Mouse (Mus musculus) limb, embryonic 15.5 days (tissue): ENCODE results near the gene Fbln5. TPM values are rescaled to one million over a fixed set of nuclear protein-coding genes. Genes with fewer than 3 reads are reported as not detected.

Source experiments
- ATAC-seq: fragments of 200-750 bp; cut with Nextera tagmentation; 2 replicates; pipeline ENCODE4 v1.8.0; 2017; ENCODE audit warnings: low read depth, moderate TSS enrichment; ENCODE audit not compliant: insufficient number of reproducible peaks, low FRiP score, low TSS enrichment
- H3K27ac ChIP-seq: fragments of 300-500 bp; sonication (generic); 2 replicates; pipeline ENCODE4 v1.5.1; 2015; ENCODE audit warnings: moderate library complexity, mild to moderate bottlenecking, inconsistent platforms
- H3K27me3 ChIP-seq: fragments of 300-500 bp; sonication (generic); 2 replicates; pipeline ENCODE4 v1.6.1; 2015; ENCODE audit warnings: inconsistent platforms
- H3K36me3 ChIP-seq: fragments of 300-500 bp; sonication (generic); 2 replicates; pipeline ENCODE4 v1.6.1; 2015; ENCODE audit warnings: inconsistent platforms
- H3K4me1 ChIP-seq: fragments of 300-500 bp; sonication (generic); 2 replicates; pipeline ENCODE4 v1.6.1; 2015; ENCODE audit warnings: inconsistent platforms
- H3K4me2 ChIP-seq: fragments of 300-500 bp; sonication (generic); 2 replicates; pipeline ENCODE4 v1.6.1; 2015; ENCODE audit warnings: mild to moderate bottlenecking, inconsistent platforms
- H3K4me3 ChIP-seq: fragments of 300-500 bp; sonication (generic); 2 replicates; pipeline ENCODE4 v1.5.1; 2015; ENCODE audit warnings: mild to moderate bottlenecking, inconsistent platforms
- H3K9ac ChIP-seq: fragments of 300-500 bp; sonication (generic); 2 replicates; pipeline ENCODE4 v1.6.1; 2015; ENCODE audit warnings: inconsistent platforms
- H3K9me3 ChIP-seq: fragments of 300-500 bp; sonication (generic); 2 replicates; pipeline ENCODE4 v1.6.1; 2016; ENCODE audit warnings: inconsistent platforms
- WGBS: fragments of 180-500 bp; shearing (Covaris S2); methylation state at CpG from one replicate; pipeline ENCODE4 v1.1.7; 2015; 5-methylcytosine and 5-hydroxymethylcytosine counted together
- polyA plus RNA-seq: library from polyadenylated mRNA; unstranded; fragments of >200 nt; fragmentation: Nextera tagmentation; extraction: Ambion mirVana; gene quantifications from 2 replicates; pipeline ENCODE4 v1.2.1, GENCODE M21; 2015

Fbln5 gene
- 220 and 222 TPM in 2 replicates for polyA plus RNA-seq

- H3K9me3 ChIP-seq, result no peaks in the 10 kb centered on the region
- WGBS, result under 1% methylated on average over 46 of the region's 46 CpGs
Measured at GRCm38 (mm10) chr12:101818608-101819370, at the start of gene Fbln5. Fbln5 (minus strand) TSS chr12:101819055.

GRCm38 (mm10) chr12:101862286-101862964 is 43.6 kb upstream of the Fbln5 start:
- WGBS, result 86% methylated on average over 10 of the region's 10 CpGs
- no peak overlapping the region for H3K27ac ChIP-seq
- H3K4me2 ChIP-seq, result no peak overlapping the region
- H3K36me3 ChIP-seq, result peaks cover 32% of the 10 kb centered on the region
- no peak overlapping the region for H3K4me3 ChIP-seq
- ATAC-seq, result no peak
- no peak overlapping the region for H3K9ac ChIP-seq
- H3K9me3 ChIP-seq, result no peaks in the 10 kb centered on the region
- H3K4me1 ChIP-seq, result no peaks in the 10 kb centered on the region
- no peaks in the 10 kb centered on the region for H3K27me3 ChIP-seq

More at GRCm38 (mm10) chr12:101818608-101819370, at the start of gene Fbln5:
- peak within 1 kb of the TSS; percentile 55 for H3K4me3 ChIP-seq
- no peaks in the 10 kb centered on the region for H3K27me3 ChIP-seq
- peak within 1 kb of the TSS; percentile 96 for H3K27ac ChIP-seq
- peaks cover 23% of the 10 kb centered on the region for H3K4me1 ChIP-seq
- peak within 1 kb of the TSS; percentile 40 for H3K9ac ChIP-seq
- H3K36me3 ChIP-seq, result no peaks in the 10 kb centered on the region
- H3K4me2 ChIP-seq, result peak within 1 kb of the TSS; percentile 87
- ATAC-seq, result peak; percentile 88

- H3K4me2 ChIP-seq, result no peak overlapping the region
- no peaks in the 10 kb centered on the region for H3K9me3 ChIP-seq
- H3K27me3 ChIP-seq, result no peaks in the 10 kb centered on the region
- peaks cover 26% of the 10 kb centered on the region for H3K36me3 ChIP-seq
- no peak overlapping the region for H3K27ac ChIP-seq
- H3K9ac ChIP-seq, result no peak overlapping the region
- 98% methylated on average over 1 of the region's 1 CpGs for WGBS
- no peak for ATAC-seq
- no peaks in the 10 kb centered on the region for H3K4me1 ChIP-seq
- no peak overlapping the region for H3K4me3 ChIP-seq
Measured at GRCm38 (mm10) chr12:101860256-101860655, 41.4 kb upstream of the Fbln5 start.

- H3K9ac ChIP-seq, result no peak overlapping the region
- no peaks in the 10 kb centered on the region for H3K27me3 ChIP-seq
- 94% methylated on average over 5 of the region's 5 CpGs for WGBS
- H3K4me3 ChIP-seq, result no peak overlapping the region
- H3K9me3 ChIP-seq, result no peaks in the 10 kb centered on the region
- H3K27ac ChIP-seq, result no peak overlapping the region
- ATAC-seq, result no peak
- H3K4me1 ChIP-seq, result no peaks in the 10 kb centered on the region
- H3K36me3 ChIP-seq, result peaks cover 25% of the 10 kb centered on the region
- no peak overlapping the region for H3K4me2 ChIP-seq
Measured at GRCm38 (mm10) chr12:101858011-101858410, 39.2 kb upstream of the Fbln5 start.

- H3K36me3 ChIP-seq, result peaks cover 7% of the 10 kb centered on the region; the same call in 1 of the 2 replicates
- H3K27me3 ChIP-seq, result no peaks in the 10 kb centered on the region
- H3K27ac ChIP-seq, result no peak overlapping the region
- no peak for ATAC-seq
- WGBS, result 92% methylated on average over 11 of the region's 11 CpGs
- H3K9ac ChIP-seq, result no peak overlapping the region
- H3K9me3 ChIP-seq, result no peaks in the 10 kb centered on the region
- H3K4me3 ChIP-seq, result no peak overlapping the region
- no peak overlapping the region for H3K4me2 ChIP-seq
- peaks cover 7% of the 10 kb centered on the region; the same call in 1 of the 2 replicates for H3K4me1 ChIP-seq
Measured at GRCm38 (mm10) chr12:101854336-101854735, 35.5 kb upstream of the Fbln5 start.

GRCm38 (mm10) chr12:101851846-101852564 is 33.1 kb upstream of the Fbln5 start:
- peak; percentile 61 for ATAC-seq
- H3K36me3 ChIP-seq, result peaks cover 7% of the 10 kb centered on the region; the same call in 1 of the 2 replicates
- WGBS, result 67% methylated on average over 7 of the region's 7 CpGs

GRCm38 (mm10) chr12:101851314-101851713 is 32.5 kb upstream of the Fbln5 start:
- Histone ChIP-seq H3K9me3 (no peaks in the 10 kb centered on the region), H3K9ac (no peak overlapping the region), H3K27me3 (no peaks in the 10 kb centered on the region), H3K27ac (peak overlapping the region; percentile 28), H3K4me2 (no peak overlapping the region), H3K36me3 (peaks cover 10% of the 10 kb centered on the region; the same call in 1 of the 2 replicates), H3K4me1 (peaks cover 7% of the 10 kb centered on the region; the same call in 1 of the 2 replicates), H3K4me3 (no peak overlapping the region)
- 68% methylated on average over 9 of the region's 9 CpGs for WGBS
- ATAC-seq, result no peak

More at GRCm38 (mm10) chr12:101851846-101852564, 33.1 kb upstream of the Fbln5 start:
- H3K4me1 ChIP-seq, result peaks cover 7% of the 10 kb centered on the region; the same call in 1 of the 2 replicates
- H3K9ac ChIP-seq, result no peak overlapping the region
- no peak overlapping the region for H3K4me2 ChIP-seq
- no peak overlapping the region for H3K4me3 ChIP-seq
- peak overlapping the region; percentile 28 for H3K27ac ChIP-seq
- H3K27me3 ChIP-seq, result no peaks in the 10 kb centered on the region
- H3K9me3 ChIP-seq, result no peaks in the 10 kb centered on the region

GRCm38 (mm10) chr12:101836546-101837274 is 17.9 kb upstream of the Fbln5 start:
- no peak overlapping the region for H3K4me3 ChIP-seq
- H3K36me3 ChIP-seq, result peaks cover 39% of the 10 kb centered on the region
- no peak overlapping the region for H3K27ac ChIP-seq
- ATAC-seq, result no peak
- H3K9ac ChIP-seq, result no peak overlapping the region
- 81% methylated on average over 10 of the region's 10 CpGs for WGBS
- no peak overlapping the region for H3K4me2 ChIP-seq
- no peaks in the 10 kb centered on the region for H3K9me3 ChIP-seq
- no peaks in the 10 kb centered on the region for H3K27me3 ChIP-seq
- 0 out of 2 replicates have a peak, but pooled peaks cover 2% of the 10 kb centered on the region for H3K4me1 ChIP-seq

- WGBS, result 85% methylated on average over 4 of the region's 4 CpGs
Measured at GRCm38 (mm10) chr12:101834715-101835114, 15.9 kb upstream of the Fbln5 start.

GRCm38 (mm10) chr12:101833776-101834175 is 14.9 kb upstream of the Fbln5 start:
- no peak for ATAC-seq
- H3K4me2 ChIP-seq, result no peak overlapping the region
- no peaks in the 10 kb centered on the region for H3K27me3 ChIP-seq
- 0 out of 2 replicates have a peak, but pooled peaks cover 10% of the 10 kb centered on the region for H3K4me1 ChIP-seq
- no peaks in the 10 kb centered on the region for H3K9me3 ChIP-seq
- peaks cover 34% of the 10 kb centered on the region for H3K36me3 ChIP-seq
- no peak overlapping the region for H3K4me3 ChIP-seq
- H3K9ac ChIP-seq, result no peak overlapping the region
- H3K27ac ChIP-seq, result no peak overlapping the region
- 91% methylated on average over 8 of the region's 8 CpGs for WGBS

More at GRCm38 (mm10) chr12:101834715-101835114, 15.9 kb upstream of the Fbln5 start:
- Histone ChIP-seq H3K27me3 (no peaks in the 10 kb centered on the region), H3K4me1 (0 out of 2 replicates have a peak, but pooled peaks cover 10% of the 10 kb centered on the region), H3K9ac (no peak overlapping the region), H3K36me3 (peaks cover 39% of the 10 kb centered on the region), H3K9me3 (no peaks in the 10 kb centered on the region), H3K4me3 (no peak overlapping the region), H3K4me2 (no peak overlapping the region), H3K27ac (no peak overlapping the region)
- ATAC-seq, result no peak

GRCm38 (mm10) chr12:101833115-101833506 is 14.3 kb upstream of the Fbln5 start:
- 94% methylated on average over 6 of the region's 6 CpGs for WGBS
- H3K4me2 ChIP-seq, result no peak overlapping the region
- no peak overlapping the region for H3K4me3 ChIP-seq
- H3K9ac ChIP-seq, result no peak overlapping the region
- no peaks in the 10 kb centered on the region for H3K27me3 ChIP-seq
- H3K4me1 ChIP-seq, result 0 out of 2 replicates have a peak, but pooled peaks cover 10% of the 10 kb centered on the region
- no peak for ATAC-seq
- H3K27ac ChIP-seq, result no peak overlapping the region
- peaks cover 28% of the 10 kb centered on the region for H3K36me3 ChIP-seq
- no peaks in the 10 kb centered on the region for H3K9me3 ChIP-seq
